ENCODE assay signal across 10 mouse cellular contexts in the genomic region with DNA sequence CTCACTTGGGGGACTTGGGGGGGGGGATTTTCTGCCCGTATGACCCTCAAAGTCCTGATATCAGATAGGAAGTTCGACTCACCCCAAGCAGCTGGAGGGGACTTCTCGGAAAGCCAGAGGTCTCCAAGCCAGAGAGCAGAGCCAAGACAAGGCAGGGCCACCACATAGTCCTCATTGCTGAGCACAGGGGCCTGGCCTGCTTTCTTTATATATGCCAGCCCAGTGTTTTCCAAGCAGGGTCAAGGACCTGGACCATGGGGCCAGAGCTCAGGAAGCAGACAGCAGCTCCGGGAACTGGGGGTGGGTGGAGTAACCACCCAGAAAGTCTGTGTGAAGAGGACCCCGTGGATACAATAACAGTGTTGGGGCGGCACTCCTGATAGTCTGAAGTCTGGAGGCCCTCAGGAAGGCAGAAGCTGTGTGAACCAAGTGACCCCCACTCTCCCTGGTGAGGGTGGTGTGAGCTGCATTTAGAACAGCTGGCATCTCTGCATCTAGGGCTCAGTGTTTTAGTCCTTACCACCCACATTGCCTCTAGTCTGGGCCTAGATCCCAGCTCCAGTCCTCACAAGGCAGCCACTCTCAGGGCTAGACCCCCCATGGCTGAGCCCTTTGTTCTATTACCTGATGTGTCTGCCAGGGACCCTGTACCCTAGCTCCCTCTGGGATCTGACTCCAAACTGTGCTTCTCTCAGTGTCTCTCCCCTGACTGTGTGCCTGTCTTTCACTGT. TPM values are rescaled to one million over a fixed set of nuclear protein-coding genes. Genes with fewer than 3 reads are reported as not detected.
A peak's percentile ranks its signal among the peaks of the same experiment; 100 is the strongest.
DNase-seq lines count a peak whose midpoint lies in the region; ATAC-seq and TF ChIP-seq lines count a peak whose summit lies in the region.
"Had no signal": no experiment of that assay in that cellular context is flagged by ENCODE, and none has a peak within 500 bp of the region (broad histone marks: within the 10 kb centered on the region; RNA-seq: fewer than 3 reads in every experiment).

A gene (minus strand): TSS at position 386 of the 731 bp plus-strand sequence.

- H3K9me3 ChIP-seq in kidney, embryonic 16.5 days (ENCODE audit: low read length): no peaks in the 10 kb centered on the region
- no peaks in the 10 kb centered on the region for H3K9me3 ChIP-seq in midbrain, postnatal 0 days (ENCODE audit: low read length)
- H3K9me3 ChIP-seq in forebrain, embryonic 10.5 days: no peaks in the 10 kb centered on the region
- H3K9me3 ChIP-seq: embryonic facial prominence, embryonic 12.5 days; neural tube, embryonic 12.5 days had no signal

- no peak within 1 kb of the TSS for H3K4me2 ChIP-seq in kidney, embryonic 16.5 days (replicated peaks; ENCODE audit: low read depth, low read length)
- H3K4me2 ChIP-seq in midbrain, postnatal 0 days (ENCODE audit: low read depth, low read length, poor library complexity, severe bottlenecking): no peak within 1 kb of the TSS
- H3K4me2 ChIP-seq: embryonic facial prominence, embryonic 12.5 days; neural tube, embryonic 12.5 days had no signal

- TF ChIP-seq CTCF in midbrain, postnatal 0 days (IDR thresholded peaks at IDR 0.05): no peak

- peak; percentile 28 for DNase-seq in kidney, postnatal 14 days
- DNase-seq in cerebellum, postnatal 25 days: peak; percentile 8 to 29
- DNase-seq in layer of hippocampus, postnatal 10 days (ENCODE audit: low spot score in 2 of 2): peak; percentile 38 to 41
- DNase-seq in midbrain, postnatal 0 days (ENCODE audit: low spot score): peak; percentile 65
- DNase-seq in gastrocnemius, postnatal 10 days: no peak
- no peak for DNase-seq in forebrain, embryonic 10.5 days (ENCODE audit: extremely low spot score, low spot score)
- DNase-seq: kidney, adult 8-10 months had no signal

- H3K4me1 ChIP-seq in kidney, embryonic 16.5 days (ENCODE audit: insufficient read depth, low read length): no peaks in the 10 kb centered on the region
- H3K4me1 ChIP-seq in midbrain, postnatal 0 days (ENCODE audit: insufficient read depth, low read length): no peaks in the 10 kb centered on the region
- peaks cover 10% of the 10 kb centered on the region; the same call in 1 of the 2 replicates for H3K4me1 ChIP-seq in forebrain, embryonic 10.5 days
- H3K4me1 ChIP-seq: neural tube, embryonic 12.5 days had no signal

- no peak for ATAC-seq in kidney, embryonic 16.5 days (ENCODE audit: low FRiP score, low TSS enrichment)
- ATAC-seq in midbrain, postnatal 0 days (ENCODE audit: low FRiP score): peak; percentile 58

- no peak within 1 kb of the TSS for H3K4me3 ChIP-seq in kidney, embryonic 16.5 days (ENCODE audit: low read length)
- H3K4me3 ChIP-seq in midbrain, postnatal 0 days (ENCODE audit: low read depth, low read length): no peak within 1 kb of the TSS
- H3K4me3 ChIP-seq in forebrain, embryonic 10.5 days: no peak within 1 kb of the TSS
- H3K4me3 ChIP-seq: embryonic facial prominence, embryonic 12.5 days; neural tube, embryonic 12.5 days had no signal

- H3K9ac ChIP-seq in kidney, embryonic 16.5 days (replicated peaks; ENCODE audit: low read length): no peak within 1 kb of the TSS
- H3K9ac ChIP-seq in midbrain, postnatal 0 days (replicated peaks; ENCODE audit: low read length, poor library complexity, severe bottlenecking): no peak within 1 kb of the TSS
- H3K9ac ChIP-seq: embryonic facial prominence, embryonic 12.5 days; neural tube, embryonic 12.5 days had no signal

- WGBS in kidney, embryonic 16.5 days: 57% methylated on average over 6 of the region's 6 CpGs
- WGBS in midbrain, postnatal 0 days: 58% methylated on average over 6 of the region's 6 CpGs
- 83% methylated on average over 6 of the region's 6 CpGs for WGBS in forebrain, embryonic 10.5 days

- H3K36me3 ChIP-seq in kidney, embryonic 16.5 days (ENCODE audit: insufficient read depth, low read length): no peaks in the 10 kb centered on the region
- no peaks in the 10 kb centered on the region for H3K36me3 ChIP-seq in midbrain, postnatal 0 days (ENCODE audit: insufficient read depth, low read length)
- H3K36me3 ChIP-seq in forebrain, embryonic 10.5 days (replicated peaks): no peaks in the 10 kb centered on the region
- H3K36me3 ChIP-seq: embryonic facial prominence, embryonic 12.5 days; neural tube, embryonic 12.5 days had no signal

- H3K27ac ChIP-seq in kidney, embryonic 16.5 days (ENCODE audit: low read length): no peak within 1 kb of the TSS
- 0 out of 2 replicates have a peak within 1 kb of the TSS, but pooled peaks have one; percentile 12 for H3K27ac ChIP-seq in midbrain, postnatal 0 days (ENCODE audit: low read depth, low read length)
- H3K27ac ChIP-seq in forebrain, embryonic 10.5 days: no peak within 1 kb of the TSS; the same call in 1 of the 2 replicates
- H3K27ac ChIP-seq: embryonic facial prominence, embryonic 12.5 days; neural tube, embryonic 12.5 days had no signal

- no peaks in the 10 kb centered on the region for H3K27me3 ChIP-seq in kidney, embryonic 16.5 days (ENCODE audit: insufficient read depth, low read length)
- no peaks in the 10 kb centered on the region for H3K27me3 ChIP-seq in midbrain, postnatal 0 days (ENCODE audit: insufficient read depth, low read length)
- no peaks in the 10 kb centered on the region for H3K27me3 ChIP-seq in forebrain, embryonic 10.5 days (ENCODE audit: poor library complexity, severe bottlenecking)
- H3K27me3 ChIP-seq: embryonic facial prominence, embryonic 12.5 days; neural tube, embryonic 12.5 days had no signal

RNA-seq across cellular contexts. Expression of the gene that starts here (rescaled TPM):
- polyA plus RNA-seq in kidney, embryonic 16.5 days (2015; fragmentation: Nextera tagmentation; extraction: Ambion mirVana): 1.4 TPM in 2 replicates
- total RNA-seq in layer of hippocampus, postnatal 10 days (2021): 1 to 10 TPM; 8.8 to 8.9 TPM
- 4.5 and 5.3 TPM in 2 replicates for total RNA-seq in midbrain, postnatal 0 days (2014; rRNA removed)
- 5.6 and 6.1 TPM in 2 replicates for polyA plus RNA-seq in midbrain, postnatal 0 days (2015; fragmentation: Nextera tagmentation; extraction: Ambion mirVana)
- under 1 TPM; 0.28 to 0.93 TPM for total RNA-seq in gastrocnemius, postnatal 10 days (2021)
- 0.17 and 0.32 TPM in 2 replicates for polyA plus RNA-seq in forebrain, embryonic 10.5 days (2016; fragmentation: Nextera tagmentation; extraction: Ambion mirVana)

Comparison
In these comparisons a context has a peak if more than half of its experiments do, and no peak if none do; other contexts are left out.
1. DNase-seq: peak in kidney, postnatal 14 days (single experiment), cerebellum, postnatal 25 days (2 of 2), layer of hippocampus, postnatal 10 days (2 of 2) and midbrain, postnatal 0 days (single experiment); none in gastrocnemius, postnatal 10 days (single experiment) and forebrain, embryonic 10.5 days (single experiment).